Mouse (Mus musculus): ENCODE measurements at regions not wholly inside any gene's neighbourhood (a gene's known extent, or its start where the extent isn't known, plus 50 kb on each side); places are given as distances from the start of the nearest gene placed in this dataset.

- TF ChIP-seq ZNF384 (IDR thresholded peaks at IDR 0.05; ENCODE audit: low read depth, low read length) (no peak), ZC3H11A (IDR thresholded peaks at IDR 0.05; ENCODE audit: borderline replicate concordance, low read depth, low read length) (no peak), CHD2 (IDR thresholded peaks at IDR 0.05; ENCODE audit: low read depth, low read length) (no peak), HCFC1 (IDR thresholded peaks at IDR 0.05; ENCODE audit: borderline replicate concordance, insufficient read depth, low read length) (no peak), MAFK (IDR thresholded peaks at IDR 0.05; ENCODE audit: insufficient read depth, low read depth, low read length) (no peak)
Observed at GRCm38 (mm10) chr1:39091121-39091520, 102.4 kb upstream of the Npas2 start.
